In the genomic region with DNA sequence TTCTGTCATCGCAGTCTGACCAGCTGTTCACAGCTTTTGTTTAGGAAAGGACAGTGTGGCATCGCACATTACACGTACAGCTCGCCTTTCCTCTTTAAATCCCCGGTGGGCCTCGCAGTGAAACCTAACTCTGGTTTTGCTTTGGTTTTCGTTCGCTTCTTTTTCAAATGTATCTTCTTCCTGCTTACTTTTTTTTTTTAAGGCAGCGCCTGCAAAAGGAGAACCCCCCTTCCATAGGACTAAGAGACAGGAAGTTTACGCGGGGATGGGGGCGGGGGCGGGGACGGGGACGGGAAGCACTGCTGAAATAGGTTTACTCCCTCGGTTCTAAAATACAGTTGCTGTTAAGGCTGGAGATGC, we compare ENCODE assay signal across 8 mouse cellular contexts. TPM values are rescaled to one million over a fixed set of nuclear protein-coding genes. Genes with fewer than 3 reads are reported as not detected.
A peak's percentile ranks its signal among the peaks of the same experiment; 100 is the strongest.
DNase-seq lines count a peak whose midpoint lies in the region; ATAC-seq and TF ChIP-seq lines count a peak whose summit lies in the region.

No protein-coding gene starts in this region.

- peak; percentile 55 for DNase-seq in CD4-positive helper T cell, adult 2 months (ENCODE audit: low read depth, low spot score)
- DNase-seq in G1E (ENCODE audit: low spot score) = peak; percentile 31
- DNase-seq in embryonic facial prominence, embryonic 11.5 days (ENCODE audit: low spot score) = peak; percentile 66
- DNase-seq in layer of hippocampus, adult 2 months (ENCODE audit: low spot score in 2 of 2) = peak in 1 of 2 experiments; percentile 26
- peak; percentile 17 for DNase-seq in right cerebral cortex, postnatal 25 days
- no peak for DNase-seq in frontal cortex, postnatal 14 days (ENCODE audit: low spot score in 2 of 2)

- peaks cover 2% of the 10 kb centered on the region; the same call in 1 of the 2 replicates for H3K9me3 ChIP-seq in G1E (replicated peaks)
- H3K9me3 ChIP-seq in embryonic facial prominence, embryonic 11.5 days (replicated peaks; ENCODE audit: control insufficient read depth, low read length) = no peaks in the 10 kb centered on the region; the same call in 1 of the 2 replicates
- H3K9me3 ChIP-seq in heart, embryonic 16.5 days (replicated peaks; ENCODE audit: control insufficient read depth, low read length) = no peaks in the 10 kb centered on the region

- 16% methylated on average over 16 of the region's 16 CpGs for WGBS in embryonic facial prominence, embryonic 11.5 days
- 14% methylated on average over 16 of the region's 16 CpGs for WGBS in heart, embryonic 16.5 days
- 10% methylated on average over 16 of the region's 16 CpGs for WGBS in macrophage (ENCODE audit: missing documents)

- peak; percentile 32 for ATAC-seq in G1E (ENCODE audit: extremely low read depth, insufficient number of reproducible peaks, low FRiP score, poor library complexity, severe bottlenecking)
- peak; percentile 77 for ATAC-seq in embryonic facial prominence, embryonic 11.5 days (replicated peaks; ENCODE audit: insufficient number of reproducible peaks, low FRiP score, low TSS enrichment, low read depth)
- ATAC-seq in heart, embryonic 16.5 days (replicated peaks; ENCODE audit: extremely low read depth, insufficient read depth, low FRiP score) = peak; percentile 72

- H3K27ac ChIP-seq in embryonic facial prominence, embryonic 11.5 days (replicated peaks; ENCODE audit: low read depth, low read length) = peak overlapping the region; percentile 73
- H3K27ac ChIP-seq in heart, embryonic 16.5 days (ENCODE audit: low read length) = peak overlapping the region; percentile 80
- peak overlapping the region; percentile 82 for H3K27ac ChIP-seq in layer of hippocampus, adult 2 months
- H3K27ac ChIP-seq in macrophage = peak overlapping the region; percentile 10; the same call in 1 of the 2 replicates

- H3K79me2 ChIP-seq in macrophage (ENCODE audit: inconsistent target) = no peaks in the 10 kb centered on the region

- H3K36me3 ChIP-seq in G1E (replicated peaks) = no peaks in the 10 kb centered on the region
- no peaks in the 10 kb centered on the region for H3K36me3 ChIP-seq in embryonic facial prominence, embryonic 11.5 days (replicated peaks; ENCODE audit: control insufficient read depth, insufficient read depth, low read depth, low read length)
- no peaks in the 10 kb centered on the region for H3K36me3 ChIP-seq in heart, embryonic 16.5 days (ENCODE audit: control insufficient read depth, insufficient read depth)
- H3K36me3 ChIP-seq in macrophage (ENCODE audit: inconsistent target) = no peaks in the 10 kb centered on the region

- TF ChIP-seq CTCF in G1E (IDR thresholded peaks at IDR 0.05; ENCODE audit: low read depth, low read length) = no peak
- no peak for TF ChIP-seq CTCF in layer of hippocampus, adult 2 months (conservative IDR thresholded peaks at IDR 0.05)

- H3K4me3 ChIP-seq in G1E (ENCODE audit: low read depth, low read length) (peak overlapping the region; percentile 15), macrophage (ENCODE audit: inconsistent target) (peak overlapping the region; percentile 18)
- H3K4me3 ChIP-seq in embryonic facial prominence, embryonic 11.5 days (ENCODE audit: low read depth, low read length) = peak overlapping the region; percentile 44
- H3K4me3 ChIP-seq in heart, embryonic 16.5 days (ENCODE audit: low read length) = peak overlapping the region; percentile 45
- peak overlapping the region; percentile 63 for H3K4me3 ChIP-seq in layer of hippocampus, adult 2 months

- H3K9ac ChIP-seq in embryonic facial prominence, embryonic 11.5 days (replicated peaks; ENCODE audit: low read length) = peak overlapping the region; percentile 68
- H3K9ac ChIP-seq in heart, embryonic 16.5 days (ENCODE audit: low read length) = peak overlapping the region; percentile 58

- H3K27me3 ChIP-seq in G1E (ENCODE audit: insufficient read depth, low read length) = no peaks in the 10 kb centered on the region
- H3K27me3 ChIP-seq in embryonic facial prominence, embryonic 11.5 days (ENCODE audit: control insufficient read depth, insufficient read depth, low read length) = no peaks in the 10 kb centered on the region
- no peaks in the 10 kb centered on the region for H3K27me3 ChIP-seq in heart, embryonic 16.5 days (ENCODE audit: control insufficient read depth, insufficient read depth, low read length)

- H3K4me1 ChIP-seq in G1E (ENCODE audit: insufficient read depth, low read depth, low read length) = peaks cover 4% of the 10 kb centered on the region
- no peaks in the 10 kb centered on the region for H3K4me1 ChIP-seq in embryonic facial prominence, embryonic 11.5 days (ENCODE audit: control insufficient read depth, insufficient read depth, low read length)
- peaks cover 8% of the 10 kb centered on the region for H3K4me1 ChIP-seq in heart, embryonic 16.5 days (ENCODE audit: control insufficient read depth, insufficient read depth, low read length)

- peak overlapping the region; percentile 54 for H3K4me2 ChIP-seq in embryonic facial prominence, embryonic 11.5 days (ENCODE audit: low read depth, low read length)
- peak overlapping the region; percentile 63 for H3K4me2 ChIP-seq in heart, embryonic 16.5 days (ENCODE audit: low read depth, low read length)

RNA-seq across cellular contexts. Expression of a gene that starts 12.0 kb away (rescaled TPM):
- total RNA-seq in G1E (2014; fragmentation: Nextera tagmentation) (218 and 223 TPM in 2 replicates), G1E (2017) (199 and 254 TPM in 2 replicates)
- polyA plus RNA-seq in G1E (2012) (12.3 and 26.6 TPM in 2 replicates), macrophage (2018) (4.1 to 7.6 TPM (median 4.8 TPM) in 3 replicates)
- 59.7 and 66.7 TPM in 2 replicates for polyA plus RNA-seq in embryonic facial prominence, embryonic 11.5 days (2014; fragmentation: Nextera tagmentation; extraction: Ambion mirVana)
- polyA plus RNA-seq in heart, embryonic 16.5 days (2015; fragmentation: Nextera tagmentation; extraction: Ambion mirVana) = 59.8 and 61.3 TPM in 2 replicates
- total RNA-seq in layer of hippocampus, adult 2 months (2021) = 10 to 100 TPM; 19.8 to 23.8 TPM
- total RNA-seq in macrophage (2018; cell fraction: chromatin; rRNA removed) = 10 to 100 TPM in 6 of 26 experiments, 1 to 10 TPM in 16, under 1 TPM in 4; 0.36 to 17.8 (median 5.5) TPM
- 1 to 10 TPM; 2.7 to 7.5 (median 5.0) TPM for total RNA-seq in macrophage (2018; cell fraction: cytosol; rRNA removed)
- 10 to 100 TPM in 3 of 26 experiments, 1 to 10 TPM in 23; 1.8 to 11.7 (median 5.8) TPM for total RNA-seq in macrophage (2018; cell fraction: nucleus; rRNA removed)

Comparison
In these comparisons a context has a peak if more than half of its experiments do, and no peak if none do; other contexts are left out.
1. DNase-seq: peak in CD4-positive helper T cell, adult 2 months (single experiment), G1E (single experiment), embryonic facial prominence, embryonic 11.5 days (single experiment) and right cerebral cortex, postnatal 25 days (single experiment); none in frontal cortex, postnatal 14 days (0 of 2).
2. H3K27ac ChIP-seq: peak in every context shown above with its lines; median percentile 82 in layer of hippocampus, adult 2 months; 80 in heart, embryonic 16.5 days; 73 in embryonic facial prominence, embryonic 11.5 days; 10 in macrophage.
3. Peak in every context shown above with its lines, with median percentiles within 50 percentile points of each other: ATAC-seq and H3K4me3 ChIP-seq.